Mouse (Mus musculus) liver, embryonic 14.5 days (tissue): Measurements from ENCODE around the gene Stx7.

ENCODE experiments used
- CTCF ChIP-seq: IDR thresholded peaks from 2 replicates; pipeline ENCODE4 v1.5.1; 2016; ENCODE audit warnings: antibody characterized with exemption, low read depth, control low read depth
- EP300 ChIP-seq: IDR thresholded peaks from 2 replicates; pipeline ENCODE4 v1.6.1; 2016; ENCODE audit warnings: antibody characterized with exemption, low read depth

DNA sequence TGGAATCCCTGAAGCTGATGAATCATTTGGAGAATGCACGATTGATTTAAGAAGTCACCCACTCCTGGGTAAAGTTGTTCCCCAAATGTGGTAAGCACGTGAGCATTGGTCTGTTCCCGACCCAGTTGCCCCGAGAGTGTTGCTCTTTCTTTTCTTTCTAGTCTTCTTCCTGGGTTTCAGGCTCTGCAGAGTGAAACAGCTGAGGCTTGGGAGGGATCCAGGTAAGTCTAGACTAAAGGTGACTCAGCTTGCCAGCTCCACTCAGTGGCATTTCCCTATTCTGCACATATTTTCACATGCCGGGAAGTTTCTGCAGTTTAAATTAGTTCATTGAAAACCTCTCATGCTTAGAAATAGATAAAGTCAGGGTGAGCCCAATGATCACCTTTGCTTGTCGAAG lies 61.0 kb downstream of the Stx7 start:
- TF ChIP-seq EP300 (no peak), CTCF (no peak)
